Mouse (Mus musculus) liver, adult 2 months (tissue): ENCODE data around the gene Pik3r2. TPM values are rescaled to one million over a fixed set of nuclear protein-coding genes. Genes with fewer than 3 reads are reported as not detected.

Experiments used
- DNase-seq: peaks from one replicate; pipeline ENCODE4 v3.0.0-alpha.2; 2011; ENCODE audit warnings: low read depth, low spot score; ENCODE audit errors: extremely low read depth
- H3K27ac ChIP-seq: fragments of 200-500 bp; replicated peaks from 2 replicates; pipeline ENCODE4 v1.5.1; 2012; ENCODE audit warnings: low read depth, mild to moderate bottlenecking, control low read depth, inconsistent platforms, low read length; ENCODE audit not compliant: insufficient read depth
- H3K27me3 ChIP-seq: fragments of 200-500 bp; 2 replicates; pipeline ENCODE4 v1.6.1; 2012; ENCODE audit warnings: mild to moderate bottlenecking, moderate library complexity, low read length, inconsistent platforms; ENCODE audit not compliant: control insufficient read depth, insufficient read depth
- H3K36me3 ChIP-seq: fragments of 200-500 bp; 2 replicates; pipeline ENCODE4 v1.6.1; 2012; ENCODE audit warnings: low read length, inconsistent platforms; ENCODE audit not compliant: control insufficient read depth, insufficient read depth
- H3K4me1 ChIP-seq: fragments of 200-500 bp; 2 replicates; pipeline ENCODE4 v1.6.1; 2011; ENCODE audit warnings: low read length; ENCODE audit not compliant: control insufficient read depth, insufficient read depth
- H3K4me3 ChIP-seq: fragments of 200-500 bp; 2 replicates; pipeline ENCODE4 v1.5.1; 2011; ENCODE audit warnings: low read depth, mild to moderate bottlenecking, control low read depth, low read length, moderate library complexity; ENCODE audit not compliant: insufficient read depth
- H3K79me2 ChIP-seq: fragments of 200-500 bp; 2 replicates; pipeline ENCODE4 v1.6.1; 2012; ENCODE audit warnings: inconsistent platforms, mild to moderate bottlenecking, low read length, moderate library complexity; ENCODE audit not compliant: control insufficient read depth, insufficient read depth
- H3K9ac ChIP-seq: fragments of 200-500 bp; 2 replicates; pipeline ENCODE4 v1.6.1; 2012; ENCODE audit warnings: low read depth, mild to moderate bottlenecking, control low read depth, inconsistent platforms, low read length
- CTCF ChIP-seq: fragments of 200-500 bp; IDR thresholded peaks from 2 replicates; pipeline ENCODE4 v1.5.1; 2011; ENCODE audit warnings: low read depth, low read length, control low read depth
- POLR2A ChIP-seq: fragments of 200-500 bp; IDR thresholded peaks from 2 replicates; pipeline ENCODE4 v1.6.1; 2011; ENCODE audit warnings: low read length, control low read depth; ENCODE audit not compliant: insufficient read depth; ENCODE audit errors: extremely low read depth
- WGBS: fragments of 180-500 bp; shearing (Covaris S2); methylation state at CpG from one replicate; pipeline ENCODE4 v1.1.7; 2018; 5-methylcytosine and 5-hydroxymethylcytosine counted together
- polyA plus RNA-seq: library from polyadenylated mRNA; depleted of rRNA; stranded (reverse); fragments of >200 nt; gene quantifications from 2 replicates; pipeline ENCODE4 v1.2.3, GENCODE M21; 2012
- total RNA-seq: library from RNA; depleted of rRNA; stranded (reverse); fragments of >200 nt; gene quantifications from 2 replicates; pipeline ENCODE4 v1.2.3, GENCODE M21; 2014

The Pik3r2 gene
- total and polyA plus RNA-seq, 2 experiments, result 7.7 to 53.9 TPM

DNA sequence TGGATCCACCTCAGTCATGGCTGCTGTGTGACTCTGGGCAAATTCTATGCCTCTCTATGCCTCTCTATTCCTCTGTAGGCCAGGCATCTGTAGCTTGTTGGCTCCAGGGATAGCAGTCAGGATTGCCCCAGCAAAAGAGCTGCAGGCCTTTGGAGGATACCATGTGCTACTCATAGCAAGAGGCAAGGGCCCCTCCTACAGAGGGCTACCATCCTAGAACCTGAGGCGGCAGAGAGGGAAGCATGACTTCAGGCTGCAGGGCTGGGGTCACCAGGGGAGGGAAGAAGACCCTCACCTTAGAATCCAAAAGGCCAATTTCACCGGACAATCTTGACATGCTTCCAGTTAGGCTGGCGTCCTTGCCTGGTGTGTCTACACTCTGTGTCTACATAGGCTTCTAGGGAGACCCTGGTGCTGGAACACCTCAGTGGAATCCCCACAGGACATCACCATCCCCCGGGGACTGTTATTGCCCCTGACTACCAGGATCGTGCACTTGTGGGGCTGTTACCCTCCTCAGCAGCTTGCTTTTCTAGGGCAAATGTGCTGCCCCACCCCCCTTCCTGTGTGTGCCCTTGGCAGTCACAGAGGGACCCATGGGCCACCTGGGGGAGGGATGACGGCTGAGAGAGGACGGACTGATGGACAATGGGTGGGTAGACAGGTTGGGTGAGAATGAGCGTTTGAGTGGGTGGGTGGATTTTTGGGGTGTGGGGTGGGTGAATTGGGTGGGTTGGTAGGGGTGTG, 32.6 kb upstream of the Pik3r2 start:
- H3K27ac ChIP-seq, result no peak overlapping the region
- no peak overlapping the region for H3K4me3 ChIP-seq
- no peaks in the 10 kb centered on the region for H3K4me1 ChIP-seq
- H3K27me3 ChIP-seq, result no peaks in the 10 kb centered on the region
- 92% methylated on average over 8 of the region's 8 CpGs for WGBS
- H3K9ac ChIP-seq, result no peak overlapping the region
- H3K36me3 ChIP-seq, result no peaks in the 10 kb centered on the region
- DNase-seq, result no peak
- TF ChIP-seq CTCF, result no peak
- no peak for TF ChIP-seq POLR2A
- no peaks in the 10 kb centered on the region for H3K79me2 ChIP-seq

DNA sequence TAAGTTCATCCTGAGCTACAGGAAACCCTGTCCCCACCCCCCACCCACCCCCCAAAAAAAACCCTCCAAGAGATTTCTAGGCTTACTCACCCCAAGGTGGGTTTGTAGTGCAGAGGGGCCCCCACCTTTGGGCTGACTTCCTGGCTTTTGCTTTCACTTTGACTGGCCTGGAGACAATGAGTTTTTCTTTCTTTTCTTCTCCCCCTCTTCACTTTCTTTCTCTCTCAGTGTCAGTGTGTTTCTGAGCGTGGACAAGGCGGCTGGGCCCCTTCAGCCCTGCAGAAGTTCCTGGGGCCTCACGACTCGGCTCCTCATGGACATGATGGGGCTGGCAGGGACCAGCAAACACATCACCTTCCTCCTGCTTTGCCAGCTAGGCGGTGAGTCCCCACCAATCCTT, 31.7 kb upstream of the Pik3r2 start, which contains the start of gene Il12rb1:
Il12rb1 (plus strand) TSS at position 211 of the 400 bp plus-strand sequence.
- Histone ChIP-seq H3K4me1 (no peaks in the 10 kb centered on the region), H3K9ac (no peak within 1 kb of the TSS), H3K27ac (no peak within 1 kb of the TSS), H3K27me3 (no peaks in the 10 kb centered on the region), H3K4me3 (no peak within 1 kb of the TSS), H3K36me3 (no peaks in the 10 kb centered on the region), H3K79me2 (no peaks in the 10 kb centered on the region; the same call in 1 of the 2 replicates)
- 96% methylated on average over 5 of the region's 5 CpGs for WGBS
- no peak for DNase-seq
- TF ChIP-seq POLR2A (no peak), CTCF (no peak)

DNA sequence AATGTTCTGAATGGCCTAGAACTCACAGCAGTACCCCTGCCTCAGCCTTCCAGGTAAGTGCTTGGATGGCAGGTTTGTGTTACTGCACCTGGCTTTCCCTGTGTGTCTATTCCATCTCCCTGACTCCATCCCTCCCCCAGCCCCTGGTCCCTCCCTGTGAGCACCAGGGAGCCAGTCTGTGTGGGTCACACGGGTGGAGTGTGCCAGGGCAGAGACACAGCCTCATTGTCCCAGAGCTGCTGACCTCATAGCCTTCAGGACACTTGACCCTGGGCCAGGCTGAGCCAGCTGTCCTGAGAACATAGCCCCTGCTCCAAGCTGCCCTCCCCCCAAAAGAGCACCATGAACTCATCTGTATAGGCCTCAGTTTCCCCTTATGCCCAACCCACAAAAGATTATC, 30.8 kb upstream of the Pik3r2 start:
- H3K4me1 ChIP-seq, result peaks cover 1% of the 10 kb centered on the region; the same call in 1 of the 2 replicates
- H3K27me3 ChIP-seq, result no peaks in the 10 kb centered on the region
- no peak for DNase-seq
- TF ChIP-seq POLR2A, result no peak
- TF ChIP-seq CTCF, result no peak
- 78% methylated on average over 1 of the region's 1 CpGs for WGBS
- no peaks in the 10 kb centered on the region for H3K36me3 ChIP-seq
- peaks cover 2% of the 10 kb centered on the region; the same call in 1 of the 2 replicates for H3K79me2 ChIP-seq
- H3K27ac ChIP-seq, result no peak overlapping the region
- H3K4me3 ChIP-seq, result no peak overlapping the region
- H3K9ac ChIP-seq, result no peak overlapping the region

DNA sequence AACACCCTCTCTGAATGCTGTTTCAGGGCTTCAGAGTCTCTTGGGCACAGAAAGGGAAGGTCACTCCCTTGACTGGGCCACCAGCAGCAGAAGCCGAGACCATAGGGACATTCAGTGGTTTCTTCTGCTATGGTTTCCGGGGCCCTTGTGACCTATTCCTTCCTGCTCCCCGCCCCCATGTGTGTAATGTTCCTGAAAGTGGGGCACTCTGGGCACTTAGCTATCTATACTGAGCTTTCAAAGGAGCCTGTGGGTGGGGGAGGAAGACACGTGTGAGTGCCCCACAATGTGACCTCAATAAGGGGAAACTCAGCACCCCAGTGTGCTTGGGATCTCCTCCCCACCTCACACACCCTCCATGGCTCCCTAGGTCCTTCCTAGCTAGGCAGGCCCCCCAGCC, 30.0 kb upstream of the Pik3r2 start:
- Histone ChIP-seq H3K4me3 (no peak overlapping the region), H3K27me3 (no peaks in the 10 kb centered on the region), H3K9ac (no peak overlapping the region), H3K4me1 (peaks cover 7% of the 10 kb centered on the region), H3K79me2 (peaks cover 3% of the 10 kb centered on the region; the same call in 1 of the 2 replicates), H3K36me3 (no peaks in the 10 kb centered on the region), H3K27ac (no peak overlapping the region)
- DNase-seq, result no peak
- 78% methylated on average over 4 of the region's 4 CpGs for WGBS
- TF ChIP-seq POLR2A, result no peak
- no peak for TF ChIP-seq CTCF

DNA sequence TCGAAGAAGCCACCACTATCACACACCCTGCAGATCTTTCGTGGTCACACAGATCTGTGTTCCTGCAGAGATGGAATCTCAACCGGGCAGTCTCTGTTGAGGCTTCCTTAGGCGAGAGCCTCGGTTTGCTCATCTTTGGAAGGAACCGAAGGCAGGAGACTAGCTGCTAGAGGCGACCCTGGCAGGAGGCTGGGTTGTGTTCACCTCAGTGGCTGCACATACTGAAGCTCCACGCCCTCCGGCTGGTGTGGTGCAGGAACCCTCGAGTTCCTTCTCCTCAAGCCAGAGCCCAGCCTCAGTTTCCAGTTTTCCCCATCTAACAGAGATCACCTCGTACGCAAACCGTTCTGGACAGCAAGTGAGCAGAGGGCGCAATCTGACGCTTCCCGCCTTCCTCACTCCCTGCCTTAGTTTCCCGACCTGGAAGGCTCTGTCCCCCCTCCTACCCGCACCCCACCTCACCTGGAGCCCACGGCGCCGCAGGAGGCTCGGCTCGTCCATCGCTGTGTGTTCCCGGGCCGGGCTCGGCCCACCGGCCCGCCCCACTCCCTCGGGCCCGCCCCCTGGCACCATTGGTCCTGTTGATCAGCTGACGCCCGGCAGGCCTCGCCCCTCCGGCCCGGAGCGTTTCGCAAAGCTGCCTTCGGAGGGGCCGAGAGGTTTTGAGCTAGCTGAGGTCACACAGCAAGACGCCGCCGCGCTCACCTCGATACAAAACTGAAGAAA, 28.1 kb upstream of the Pik3r2 start, which contains the start of gene Mast3:
Mast3 (minus strand) TSS at position 574 of the 726 bp plus-strand sequence.
- Histone ChIP-seq H3K27me3 (no peaks in the 10 kb centered on the region), H3K4me3 (peak within 1 kb of the TSS; percentile 71), H3K36me3 (no peaks in the 10 kb centered on the region), H3K4me1 (peaks cover 12% of the 10 kb centered on the region), H3K79me2 (peaks cover 3% of the 10 kb centered on the region; the same call in 1 of the 2 replicates), H3K27ac (peak within 1 kb of the TSS; percentile 35), H3K9ac (peak within 1 kb of the TSS; percentile 79)
- WGBS, result under 1% methylated on average over 45 of the region's 45 CpGs
- peak; percentile 72 for DNase-seq
- TF ChIP-seq POLR2A (peak; percentile 90), CTCF (no peak)
